Mouse (Mus musculus) erythroid progenitor cell, adult 5-6 weeks (primary cell): ENCODE results near the gene Ap3b2. TPM values are rescaled to one million over a fixed set of nuclear protein-coding genes. Genes with fewer than 3 reads are reported as not detected.
"Not testable (repeated sequence)": the region's sequence is repeated elsewhere in the genome, so short reads cannot be mapped to it uniquely, and the experiment has no call there.

ENCODE experiments used
- ATAC-seq: replicated peaks from 2 replicates; pipeline ENCODE4 v1.8.0; 2016; ENCODE audit warnings: moderate number of reproducible peaks, mild to moderate bottlenecking, moderate TSS enrichment, inconsistent platforms; ENCODE audit not compliant: poor library complexity, low FRiP score, severe bottlenecking
- total RNA-seq, 2 experiments: library from RNA; stranded (forward) in 1 of 2; stranded (reverse) in 1 of 2; fragments of 150-400 nt in 1 of 2; fragments of 186-747, 209-891 nt in 1 of 2; gene quantifications; 2 replicates each; pipeline versions ENCODE4 v1.2.3 to v1.2.4; 2015 to 2017; ENCODE audit warnings: low replicate concordance in 2 of 2

Gene Ap3b2
- total RNA-seq, 2 experiments from 2014 or later = not detected

- no peak for ATAC-seq
Observed at GRCm38 (mm10) chr7:81479531-81480090, 14.1 kb downstream of the Ap3b2 start.

- ATAC-seq = not testable (repeated sequence)
Observed at GRCm38 (mm10) chr7:81478261-81478660, 15.5 kb downstream of the Ap3b2 start.

GRCm38 (mm10) chr7:81476833-81477232, 16.9 kb downstream of the Ap3b2 start:
- no peak for ATAC-seq

- no peak for ATAC-seq
Observed at GRCm38 (mm10) chr7:81475221-81475620, 18.5 kb downstream of the Ap3b2 start.

GRCm38 (mm10) chr7:81464906-81465450, 28.7 kb downstream of the Ap3b2 start:
- no peak for ATAC-seq

GRCm38 (mm10) chr7:81464116-81464515, 29.6 kb downstream of the Ap3b2 start:
- no peak for ATAC-seq

- ATAC-seq = no peak
Observed at GRCm38 (mm10) chr7:81462815-81463214, 30.9 kb downstream of the Ap3b2 start.

- no peak for ATAC-seq
Observed at GRCm38 (mm10) chr7:81455155-81455651, 38.5 kb downstream of the Ap3b2 start, which contains the start of gene Cpeb1. Gene Cpeb1, minus strand, starts transcription at chr7:81455465.

- ATAC-seq = no peak
Observed at GRCm38 (mm10) chr7:81454331-81455039, 39.2 kb downstream of the Ap3b2 start.

GRCm38 (mm10) chr7:81453443-81454274, 40.1 kb downstream of the Ap3b2 start:
- ATAC-seq = no peak

- ATAC-seq = no peak
Observed at GRCm38 (mm10) chr7:81452971-81453441, 40.7 kb downstream of the Ap3b2 start.

Other genes with a start within 250 kb of the Ap3b2 start
- gene Rps17, start 148.7 kb downstream of the Ap3b2 start, total RNA-seq (2015; ENCODE audit: low replicate concordance) = 680 and 1,163 TPM in 2 replicates
- gene Rps17, start 148.7 kb downstream of the Ap3b2 start, total RNA-seq (2017; ENCODE audit: low replicate concordance) = 771 and 878 TPM in 2 replicates
- 1.4 TPM in 1 of 2 replicates, not detected in the other for gene Cpeb1, start 38.5 kb downstream of the Ap3b2 start, total RNA-seq (2015; ENCODE audit: low replicate concordance)
- not detected in 2 replicates for gene Cpeb1, start 38.5 kb downstream of the Ap3b2 start, total RNA-seq (2017; ENCODE audit: low replicate concordance)
- gene BC048679, start 4.4 kb upstream of the Ap3b2 start, total RNA-seq (2015; ENCODE audit: low replicate concordance) = not detected in 2 replicates
- gene BC048679, start 4.4 kb upstream of the Ap3b2 start, total RNA-seq (2017; ENCODE audit: low replicate concordance) = not detected in 2 replicates
- 0.84 and 1.1 TPM in 2 replicates for gene Fsd2, start 73.0 kb upstream of the Ap3b2 start, total RNA-seq (2015; ENCODE audit: low replicate concordance)
- gene Fsd2, start 73.0 kb upstream of the Ap3b2 start, total RNA-seq (2017; ENCODE audit: low replicate concordance) = 0.51 TPM in 1 of 2 replicates, not detected in the other
- 9.7 and 12.2 TPM in 2 replicates for gene Whamm, start 77.3 kb upstream of the Ap3b2 start, total RNA-seq (2015; ENCODE audit: low replicate concordance)
- gene Whamm, start 77.3 kb upstream of the Ap3b2 start, total RNA-seq (2017; ENCODE audit: low replicate concordance) = 13.3 and 16.6 TPM in 2 replicates
- gene Homer2, start 213.6 kb upstream of the Ap3b2 start, total RNA-seq (2015; ENCODE audit: low replicate concordance) = 4.6 TPM in 1 of 2 replicates, not detected in the other
- gene Homer2, start 213.6 kb upstream of the Ap3b2 start, total RNA-seq (2017; ENCODE audit: low replicate concordance) = 1.1 and 1.5 TPM in 2 replicates